Mouse (Mus musculus) CD4-positive, CD25-positive, alpha-beta regulatory T cell, adult 2 months (primary cell): ENCODE results near the gene Scgb1b19.
"Not testable (repeated sequence)": the region's sequence is repeated elsewhere in the genome, so short reads cannot be mapped to it uniquely, and the experiment has no call there.

Source experiments
- DNase-seq: peaks from one replicate; pipeline ENCODE4 v3.0.0-alpha.2; 2012; ENCODE audit warnings: low read depth, low spot score

Scgb1b19 gene

DNA sequence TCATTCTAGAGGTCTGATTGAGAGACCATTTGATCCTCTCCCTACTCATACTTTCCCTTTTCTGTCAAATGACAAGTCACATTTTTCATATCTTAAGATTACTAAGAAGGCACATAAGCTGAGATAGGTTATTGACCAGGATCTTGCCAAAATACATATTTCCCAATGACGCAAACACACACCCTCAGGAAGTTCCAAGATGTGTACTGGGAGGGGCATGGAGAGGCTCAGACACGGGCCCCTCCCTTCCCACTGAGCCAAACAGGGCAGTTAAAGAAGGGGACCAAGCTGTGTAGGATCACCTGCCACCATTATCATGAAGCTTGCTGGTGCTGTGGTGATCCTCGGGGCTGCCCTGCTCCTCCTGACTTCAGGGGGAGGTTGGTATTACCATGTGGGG, at the start of gene Scgb1b19:
Scgb1b19 (plus strand) TSS at position 301 of the 400 bp plus-strand sequence.
- not testable (repeated sequence) for DNase-seq

- not testable (repeated sequence) for DNase-seq
Observed at GRCm38 (mm10) chr7:33280238-33280637, 6.9 kb upstream of the Scgb1b19 start, which contains the start of gene Scgb2b19. Gene Scgb2b19, minus strand, starts transcription at chr7:33280338.
